Mouse (Mus musculus) MEL-GATA-1-ER (cell line): ENCODE data around the gene Lrig2.
"Not testable (repeated sequence)": the region's sequence is repeated elsewhere in the genome, so short reads cannot be mapped to it uniquely, and the experiment has no call there.

Experiments used
- DNase-seq: peaks from one replicate; pipeline ENCODE4 v3.0.0-alpha.2; 2012; ENCODE audit warnings: low read depth; ENCODE audit errors: extremely low read depth

The Lrig2 gene

GRCm38 (mm10) chr3:104432651-104433050 is 79.1 kb downstream of the Lrig2 start:
- no peak for DNase-seq

- DNase-seq = no peak
Observed at GRCm38 (mm10) chr3:104431848-104432159, 79.9 kb downstream of the Lrig2 start.

- DNase-seq = no peak
Observed at GRCm38 (mm10) chr3:104431156-104431847, 80.4 kb downstream of the Lrig2 start.

DNA sequence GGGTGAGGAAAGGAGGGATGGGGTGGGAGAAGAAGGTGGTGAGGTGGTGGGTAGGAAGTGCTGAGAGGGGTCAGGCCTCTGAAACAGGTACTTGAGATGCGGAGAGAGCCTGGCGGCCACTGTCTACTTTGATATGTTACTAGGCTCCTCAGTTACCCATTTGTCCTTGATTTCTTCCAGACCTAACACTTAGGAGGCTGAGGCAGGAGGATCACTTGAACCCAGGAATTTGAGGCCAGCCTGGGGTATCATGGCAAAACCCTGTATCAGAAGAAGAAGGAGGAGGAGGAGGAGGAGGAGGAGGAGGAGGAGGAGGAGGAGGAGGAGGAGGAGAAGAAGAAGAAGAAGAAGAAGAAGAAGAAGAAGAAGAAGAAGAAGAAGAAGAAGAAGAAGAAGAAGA is 84.4 kb downstream of the Lrig2 start:
- DNase-seq = not testable (repeated sequence)

DNA sequence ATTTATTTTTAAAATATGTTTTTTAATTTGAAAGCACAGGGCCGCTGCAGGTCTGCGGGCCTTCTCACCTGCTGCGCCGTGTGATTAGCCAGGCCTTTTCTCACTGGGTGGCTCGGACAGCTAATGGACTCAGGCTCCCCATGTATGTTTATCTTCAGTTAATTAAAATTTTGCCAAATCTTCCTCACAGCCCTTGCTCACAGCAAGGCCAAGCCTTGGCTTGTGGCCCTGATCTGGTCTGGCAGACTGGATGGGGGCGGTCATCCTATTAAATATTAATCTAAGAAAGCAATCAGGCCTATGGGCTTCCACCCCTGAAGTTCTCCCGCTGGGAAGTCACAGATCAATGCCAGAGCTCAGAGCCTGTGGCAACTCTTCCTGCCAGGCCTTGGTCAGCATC is 87.4 kb downstream of the Lrig2 start:
- DNase-seq = no peak

- no peak for DNase-seq
Observed at GRCm38 (mm10) chr3:104420929-104421328, 90.8 kb downstream of the Lrig2 start.

DNA sequence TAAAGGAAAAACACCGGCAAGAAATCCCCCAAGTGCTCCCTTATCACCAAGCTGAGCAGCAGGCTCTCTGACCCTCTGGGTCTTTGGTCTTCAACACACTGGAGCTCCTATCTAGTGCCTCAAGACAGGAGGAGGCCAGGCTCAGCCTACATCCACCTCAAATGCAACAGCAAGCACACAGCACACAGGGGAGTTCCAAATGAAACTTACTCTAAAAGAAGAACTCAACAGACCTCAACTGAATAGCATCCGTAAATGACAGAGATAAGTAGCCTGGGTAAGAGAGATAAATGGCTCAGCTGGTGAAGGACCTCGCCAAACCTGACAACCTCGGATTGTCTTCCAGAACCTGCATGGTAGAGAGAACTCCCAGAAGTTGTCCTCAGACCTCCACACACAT is 91.7 kb downstream of the Lrig2 start:
- DNase-seq = peak; percentile 71

GRCm38 (mm10) chr3:104416806-104417205 is 94.9 kb downstream of the Lrig2 start:
- DNase-seq = no peak

- DNase-seq = no peak
Observed at GRCm38 (mm10) chr3:104412482-104412881, 99.2 kb downstream of the Lrig2 start.

DNA sequence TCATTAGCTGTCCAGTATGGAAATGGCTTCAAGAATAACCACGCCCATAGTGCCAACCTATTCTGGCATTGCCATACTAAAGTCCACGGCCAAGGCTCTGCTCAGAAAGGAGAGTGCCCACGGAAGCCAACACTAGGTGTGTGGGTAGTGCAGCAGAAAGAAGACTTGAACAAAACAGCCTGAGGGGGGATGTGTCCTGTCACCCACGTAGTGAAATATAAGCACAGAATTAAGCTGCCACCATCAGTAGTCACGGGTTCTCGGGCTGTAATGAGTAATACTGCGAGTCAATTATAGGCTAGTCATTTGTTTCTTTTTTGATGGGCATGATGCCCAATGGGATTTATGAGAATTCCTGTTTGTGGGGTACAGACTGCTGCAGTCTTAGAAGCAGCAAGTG is 104.2 kb downstream of the Lrig2 start:
- DNase-seq = no peak

GRCm38 (mm10) chr3:104403582-104403981 is 108.1 kb downstream of the Lrig2 start:
- no peak for DNase-seq

- no peak for DNase-seq
Observed at GRCm38 (mm10) chr3:104401176-104401575, 110.5 kb downstream of the Lrig2 start.

GRCm38 (mm10) chr3:104400126-104400525 is 111.6 kb downstream of the Lrig2 start:
- no peak for DNase-seq

DNA sequence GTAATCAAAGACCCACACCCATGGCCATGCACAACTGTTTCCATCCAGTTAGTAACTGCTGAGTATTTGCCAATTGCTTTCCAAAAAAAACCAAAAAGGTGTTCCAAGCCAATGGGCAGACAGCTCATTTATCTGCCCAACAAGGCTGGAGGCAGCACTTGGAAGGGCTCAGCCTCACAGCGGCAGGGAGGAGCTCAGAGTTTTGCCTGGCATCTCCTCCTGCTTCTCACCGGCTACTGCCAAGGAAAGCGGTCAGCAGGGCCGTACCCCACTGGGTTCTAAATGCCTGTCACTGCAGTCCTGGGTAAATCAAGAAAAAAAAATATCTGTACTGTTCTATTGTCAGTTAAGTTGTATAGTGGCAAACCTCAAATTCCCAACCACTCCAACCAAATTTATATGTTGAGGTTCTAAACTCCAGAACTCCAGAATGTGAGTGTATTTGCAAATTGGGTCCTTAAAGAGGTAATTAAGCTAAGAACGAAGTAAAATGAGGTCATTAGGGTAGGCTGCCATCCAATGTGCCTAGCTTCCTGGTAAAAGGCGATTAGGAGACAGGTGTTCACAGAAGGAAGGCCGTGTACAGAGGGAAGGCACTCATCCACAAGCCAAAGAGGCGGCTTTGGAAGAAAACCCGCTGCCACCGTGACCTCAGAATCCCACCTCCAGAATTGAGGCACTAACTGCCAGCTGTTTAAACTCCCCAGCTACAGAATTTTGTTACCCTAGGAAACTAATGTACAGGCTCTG is 112.2 kb downstream of the Lrig2 start:
- DNase-seq = no peak

GRCm38 (mm10) chr3:104397316-104397715 is 114.4 kb downstream of the Lrig2 start:
- no peak for DNase-seq

- no peak for DNase-seq
Observed at GRCm38 (mm10) chr3:104396736-104397081, 115.0 kb downstream of the Lrig2 start.

GRCm38 (mm10) chr3:104396067-104396735 is 115.5 kb downstream of the Lrig2 start:
- DNase-seq = no peak

DNA sequence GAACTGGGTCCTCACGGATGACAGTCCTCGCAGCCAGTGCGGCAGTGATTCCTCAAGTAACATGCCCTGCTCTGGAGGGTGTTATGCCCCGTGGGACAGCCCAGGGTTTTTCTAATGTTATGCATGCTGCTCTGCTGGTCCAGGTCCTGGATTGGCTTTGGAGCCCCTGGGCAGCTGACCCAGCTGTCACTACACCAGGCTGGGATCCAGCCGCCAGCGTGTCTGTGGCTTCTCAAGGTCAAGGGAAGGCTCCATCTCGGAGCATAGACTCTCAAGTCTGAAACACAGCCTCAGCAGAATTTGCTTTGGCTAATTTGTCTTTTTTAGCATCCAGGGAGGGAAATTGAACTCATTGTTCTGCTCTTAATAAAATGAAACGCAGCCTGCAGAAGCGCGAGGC is 121.6 kb downstream of the Lrig2 start:
- no peak for DNase-seq

- no peak for DNase-seq
Observed at GRCm38 (mm10) chr3:104389449-104389848, 122.3 kb downstream of the Lrig2 start.

- DNase-seq = no peak
Observed at GRCm38 (mm10) chr3:104385587-104385986, 126.1 kb downstream of the Lrig2 start.

DNA sequence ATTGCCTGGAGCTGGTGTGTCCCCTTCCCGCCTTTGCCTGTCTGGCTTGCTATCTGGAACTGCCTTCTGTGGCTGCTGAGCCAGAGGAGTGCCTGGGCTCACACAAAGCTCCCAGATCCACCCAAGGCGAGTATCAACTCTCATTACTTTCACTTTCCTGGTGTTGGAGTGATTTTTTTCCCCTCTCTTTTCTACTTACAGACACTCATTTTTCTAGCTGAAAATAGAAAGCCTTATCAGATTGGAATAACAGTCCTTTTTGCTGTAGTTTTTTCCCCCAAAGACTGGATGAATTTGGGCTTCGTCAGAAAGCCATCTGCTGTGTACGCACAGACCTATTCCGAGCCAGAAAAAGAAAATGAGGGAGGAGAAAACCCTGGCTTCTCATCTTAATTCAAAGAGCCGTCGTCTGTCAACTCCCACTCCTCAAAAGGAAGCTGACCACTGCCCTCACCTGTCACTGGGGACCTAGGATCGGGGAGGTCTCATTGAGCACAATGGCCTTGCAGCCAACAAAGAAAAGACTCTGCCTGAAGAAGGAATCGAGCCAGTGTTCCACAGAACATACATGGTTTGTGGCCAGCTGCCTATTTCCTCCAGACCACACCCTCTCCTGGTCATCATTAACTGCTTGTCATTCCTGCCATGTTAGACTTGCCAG is 127.9 kb downstream of the Lrig2 start:
- DNase-seq = no peak

DNA sequence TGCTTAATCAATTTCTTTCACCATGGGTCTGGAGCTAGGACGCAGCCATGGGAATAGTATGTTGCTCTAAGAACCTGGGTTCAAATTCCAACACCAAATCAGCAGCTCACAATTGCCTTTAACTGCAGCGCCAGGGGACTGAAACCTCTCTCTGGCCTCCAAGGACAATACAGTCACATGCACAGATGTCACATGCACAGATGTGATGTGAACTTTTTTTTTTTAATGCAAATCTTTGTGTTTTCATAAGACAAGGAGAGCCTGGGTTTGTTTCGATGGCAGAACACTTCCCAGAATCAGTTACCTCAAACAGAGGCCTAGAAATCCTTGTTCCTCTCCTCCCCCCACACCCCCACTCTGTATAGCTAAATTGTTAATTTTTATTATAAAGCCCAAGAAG is 133.5 kb downstream of the Lrig2 start:
- DNase-seq = no peak
